Mouse (Mus musculus) gastrocnemius, adult 2 months (tissue): ENCODE data around the gene Neu3. TPM values are rescaled to one million over a fixed set of nuclear protein-coding genes. Genes with fewer than 3 reads are reported as not detected.

Source experiments
- DNase-seq: peaks from one replicate; pipeline ENCODE4 v3.0.0; 2022
- H3K27ac ChIP-seq: fragments of 200-600 bp; 2 replicates; pipeline ENCODE4 v1.8.1; 2022; ENCODE audit warnings: mild to moderate bottlenecking
- H3K4me3 ChIP-seq: fragments of 200-600 bp; 2 replicates; pipeline ENCODE4 v1.8.1; 2022; ENCODE audit warnings: mild to moderate bottlenecking, moderate library complexity
- CTCF ChIP-seq: fragments of 200-600 bp; IDR thresholded peaks from 2 replicates; pipeline ENCODE4 v1.8.1; 2022; ENCODE audit warnings: antibody characterized with exemption, mild to moderate bottlenecking, moderate library complexity
- intact Hi-C: fragments of 180-260 bp; cut with DNase I; formaldehyde crosslinking; loops from one replicate; pipeline ENCODE4 v1.15.1; 2025
- total RNA-seq, 2 experiments: library from RNA; stranded (reverse); gene quantifications; 2 replicates each; pipeline ENCODE4 v1.2.3; 2021

The Neu3 gene
- total RNA-seq, 2 experiments from 2014 or later = 2.1 to 3.4 TPM

DNA sequence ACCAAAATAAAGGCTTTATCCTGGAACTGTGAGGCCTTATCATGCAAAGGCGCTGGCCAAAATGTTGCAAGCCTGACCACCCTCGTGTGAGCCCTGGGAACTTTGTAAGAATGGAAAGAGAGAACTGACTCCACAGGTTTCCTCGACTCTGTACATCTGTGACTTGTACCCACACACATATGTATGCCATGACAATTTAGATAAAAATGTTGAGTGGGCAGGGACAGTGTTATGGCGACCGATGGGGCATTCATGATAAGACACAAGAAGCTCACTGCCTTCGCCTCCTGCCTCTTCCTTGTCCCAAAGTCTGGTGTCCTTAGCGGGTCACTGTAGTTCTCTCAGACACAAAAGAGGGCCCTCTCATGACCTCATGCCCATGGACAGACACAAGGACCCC is 29.1 kb downstream of the Neu3 start:
- H3K27ac ChIP-seq = no peak overlapping the region
- no peak for TF ChIP-seq CTCF
- no peak overlapping the region for H3K4me3 ChIP-seq
- no peak for DNase-seq
- intact Hi-C loops = loop anchor here (2.0 to 5.0 kb wide), 3 partner anchors 87 to 297 kb away; partner anchors contain the start of gene Slco2b1

DNA sequence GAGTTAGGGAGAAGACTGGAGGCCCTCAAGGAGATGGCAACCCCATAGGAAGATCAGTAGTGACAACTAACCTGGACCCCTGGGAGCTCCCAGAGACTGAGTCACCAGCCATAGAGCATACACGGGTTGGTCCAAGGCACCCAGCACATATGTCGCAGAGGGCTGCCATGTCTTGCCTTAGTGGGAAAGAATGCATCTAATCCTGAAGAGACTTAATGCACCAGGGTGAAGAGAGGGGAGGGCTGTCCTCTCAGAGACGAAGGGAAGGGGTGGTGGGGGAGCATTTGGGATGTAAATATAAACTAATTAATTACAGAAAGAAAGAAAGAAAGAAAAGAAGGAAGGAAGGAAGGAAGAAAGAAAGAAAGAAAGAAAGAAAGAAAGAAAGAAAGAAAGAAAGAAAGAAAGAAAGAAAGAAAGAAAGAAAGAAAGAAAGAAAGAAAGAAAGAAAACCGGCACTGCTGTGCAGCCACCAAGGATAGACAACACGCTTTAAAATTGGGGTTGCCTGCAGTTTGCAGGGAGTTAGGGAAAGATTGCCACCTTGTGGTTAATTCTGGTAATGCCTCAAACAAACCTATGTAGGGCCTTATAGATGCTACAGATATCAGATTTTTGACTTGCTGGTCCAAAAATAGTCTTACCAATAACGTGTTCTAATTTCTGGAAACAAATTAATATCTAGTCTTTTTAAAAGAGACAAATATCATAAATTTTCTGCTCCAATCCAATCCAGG is 30.1 kb downstream of the Neu3 start:
- intact Hi-C loops = loop anchor here (1.0 to 5.0 kb wide), 4 partner anchors 86 to 296 kb away; partner anchors contain the start of gene Slco2b1

DNA sequence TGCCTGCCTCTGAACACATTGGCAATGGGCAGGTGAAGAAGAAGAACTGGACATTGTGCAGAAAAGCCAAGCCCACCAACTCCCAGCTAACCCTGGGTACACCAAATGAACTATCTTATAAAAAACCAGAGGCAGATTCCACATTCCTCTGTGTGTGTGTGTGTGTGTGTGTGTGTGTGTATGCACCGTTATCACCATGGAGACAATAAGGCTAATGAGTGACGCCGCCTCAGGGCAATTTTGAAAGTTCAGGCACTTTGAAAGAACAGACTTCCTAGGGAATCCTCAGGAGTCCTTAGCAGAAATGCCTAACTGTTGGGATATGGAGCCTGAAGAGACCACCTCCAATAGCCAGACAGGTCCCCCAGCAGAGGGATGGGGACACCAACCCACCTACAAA is 31.0 kb downstream of the Neu3 start:
- Histone ChIP-seq H3K4me3 (no peak overlapping the region), H3K27ac (no peak overlapping the region)
- no peak for DNase-seq
- intact Hi-C loops = loop anchor here (5.0 kb wide), 2 partner anchors 85 to 295 kb away; partner anchors contain the start of gene Slco2b1
- no peak for TF ChIP-seq CTCF

More for the DNA sequence above, 30.1 kb downstream of the Neu3 start:
- no peak overlapping the region for H3K27ac ChIP-seq
- DNase-seq = peak; percentile 34
- peak; percentile 82 for TF ChIP-seq CTCF
- H3K4me3 ChIP-seq = no peak overlapping the region

DNA sequence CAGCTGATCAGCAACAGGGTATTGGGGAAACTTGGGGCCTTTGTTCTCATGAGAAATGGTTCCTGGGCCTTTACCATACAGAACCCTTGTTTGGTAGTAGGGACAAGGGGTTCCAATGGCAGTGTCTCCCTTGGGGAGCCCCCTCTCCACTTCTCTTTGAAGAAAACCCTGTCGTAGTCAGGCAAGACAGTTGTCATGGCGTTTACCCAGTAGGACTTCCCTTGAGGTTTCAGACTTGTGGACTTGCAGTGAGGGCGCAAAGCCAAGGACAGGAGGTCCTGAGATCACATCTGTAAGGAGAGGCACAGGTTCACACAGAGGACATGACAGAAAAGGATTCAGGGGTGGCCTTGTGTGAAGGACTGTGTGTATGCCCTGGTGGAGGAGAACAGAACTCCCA is 31.7 kb downstream of the Neu3 start:
- H3K27ac ChIP-seq = no peak overlapping the region
- no peak overlapping the region for H3K4me3 ChIP-seq
- no peak for TF ChIP-seq CTCF
- intact Hi-C loops = loop anchor here (5.0 kb wide), 2 partner anchors 84 to 294 kb away; partner anchors contain the start of gene Slco2b1
- DNase-seq = peak; percentile 19

DNA sequence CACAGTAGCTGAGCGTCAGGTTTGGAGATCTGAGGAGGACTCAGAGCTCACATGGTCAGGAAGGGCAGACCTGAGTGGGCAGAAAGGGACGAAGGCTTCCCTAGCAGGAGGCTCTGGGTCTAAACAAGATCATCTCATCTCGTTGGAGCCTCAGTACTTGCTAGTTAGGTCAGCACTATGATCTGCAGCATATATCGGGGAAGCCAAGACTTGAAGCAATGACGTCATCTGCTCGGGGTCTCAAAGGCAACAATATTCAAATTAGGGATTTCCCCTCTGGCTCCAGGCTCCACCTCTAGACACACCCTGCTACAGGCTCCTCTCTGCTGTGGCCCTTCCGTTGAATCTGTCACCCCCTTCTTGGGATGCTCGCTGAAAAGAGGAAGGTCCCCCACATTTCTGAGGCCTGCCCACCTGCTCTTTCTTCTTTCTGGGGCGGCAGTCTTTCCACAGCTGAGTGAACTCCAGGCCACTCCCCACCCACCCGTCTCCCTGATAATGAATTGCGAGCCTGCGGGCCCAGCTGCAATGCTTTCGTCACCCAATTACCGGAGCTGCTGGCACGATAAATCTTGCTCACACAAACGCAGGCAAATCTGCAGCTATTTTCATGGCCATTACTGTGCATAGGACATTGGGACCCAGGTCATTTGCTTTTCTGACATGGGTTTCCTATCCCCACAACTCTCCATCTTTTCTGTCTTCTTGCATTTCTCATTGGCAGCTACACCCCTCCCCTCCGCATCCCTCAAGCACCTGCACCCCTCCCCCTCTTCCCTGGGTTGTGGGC is 32.8 kb downstream of the Neu3 start:
- intact Hi-C loops = loop anchor here (5.0 kb wide), 2 partner anchors 83 to 293 kb away; partner anchors contain the start of gene Slco2b1
- Histone ChIP-seq H3K27ac (no peak overlapping the region), H3K4me3 (no peak overlapping the region)
- DNase-seq = peak; percentile 41
- no peak for TF ChIP-seq CTCF

DNA sequence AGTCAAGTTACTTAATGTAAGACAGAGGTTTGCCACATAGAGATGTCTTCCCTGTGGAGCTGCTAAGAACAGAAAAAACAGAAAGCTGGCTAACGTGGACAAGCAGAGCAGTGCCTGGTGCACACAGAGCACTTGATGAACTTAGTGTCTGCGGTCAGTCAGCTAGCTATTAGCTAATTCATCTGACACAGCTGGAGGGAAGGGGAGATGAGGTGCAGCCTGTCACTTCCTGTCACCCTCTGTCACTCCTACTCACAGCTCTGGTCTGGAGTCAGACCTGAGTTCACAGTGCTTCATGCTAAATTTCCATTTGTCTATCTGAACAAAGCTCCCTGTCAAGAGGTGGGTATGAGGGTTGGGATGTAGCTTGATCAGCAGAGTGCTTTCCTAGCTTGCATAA is 34.1 kb downstream of the Neu3 start:
- H3K4me3 ChIP-seq = no peak overlapping the region
- DNase-seq = no peak
- intact Hi-C loops = no loop called here
- no peak for TF ChIP-seq CTCF
- no peak overlapping the region for H3K27ac ChIP-seq

DNA sequence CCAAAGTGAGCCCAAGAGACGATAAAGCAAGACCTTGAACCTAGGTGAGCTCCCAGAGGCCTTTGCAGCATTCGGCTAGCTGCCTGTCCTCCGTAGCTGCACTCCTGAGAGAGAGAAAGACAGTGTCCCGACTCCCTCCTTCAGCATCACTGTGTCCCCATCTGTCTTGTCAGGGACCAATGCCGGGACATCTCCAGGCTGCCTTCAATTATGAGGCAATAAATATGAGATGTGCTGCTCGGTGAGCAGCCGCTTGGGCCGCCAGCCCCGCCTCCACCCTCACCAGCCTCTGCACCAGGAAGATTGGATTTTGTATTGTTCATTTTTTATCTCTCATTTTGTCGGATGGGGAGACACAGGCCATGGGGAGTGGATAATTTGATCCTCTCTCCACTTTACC is 37.4 kb downstream of the Neu3 start:
- intact Hi-C loops = no loop called here
- no peak overlapping the region for H3K27ac ChIP-seq
- TF ChIP-seq CTCF = no peak
- H3K4me3 ChIP-seq = no peak overlapping the region
- no peak for DNase-seq

DNA sequence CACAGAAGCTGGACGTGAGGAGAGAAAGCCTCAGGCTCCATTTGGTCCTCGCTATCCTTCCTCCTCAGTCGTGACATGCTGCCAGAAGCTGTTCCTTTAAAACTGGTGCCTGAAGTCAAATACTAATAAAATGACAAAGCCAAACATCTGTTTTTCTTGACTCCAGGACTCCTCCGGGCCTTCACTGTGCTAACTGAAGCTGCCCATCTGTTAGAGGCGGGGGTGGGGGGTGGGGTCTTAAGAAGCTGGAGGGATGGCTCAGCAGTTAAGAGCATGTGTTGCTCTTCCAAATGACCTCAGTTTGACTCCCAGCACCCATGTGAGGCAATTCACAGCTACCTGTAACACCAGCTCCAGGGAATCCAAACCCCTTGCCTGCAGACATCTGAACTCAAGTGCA is 39.7 kb downstream of the Neu3 start:
- DNase-seq = peak; percentile 28
- intact Hi-C loops = no loop called here
- Histone ChIP-seq H3K27ac (no peak overlapping the region), H3K4me3 (no peak overlapping the region)
- no peak for TF ChIP-seq CTCF

DNA sequence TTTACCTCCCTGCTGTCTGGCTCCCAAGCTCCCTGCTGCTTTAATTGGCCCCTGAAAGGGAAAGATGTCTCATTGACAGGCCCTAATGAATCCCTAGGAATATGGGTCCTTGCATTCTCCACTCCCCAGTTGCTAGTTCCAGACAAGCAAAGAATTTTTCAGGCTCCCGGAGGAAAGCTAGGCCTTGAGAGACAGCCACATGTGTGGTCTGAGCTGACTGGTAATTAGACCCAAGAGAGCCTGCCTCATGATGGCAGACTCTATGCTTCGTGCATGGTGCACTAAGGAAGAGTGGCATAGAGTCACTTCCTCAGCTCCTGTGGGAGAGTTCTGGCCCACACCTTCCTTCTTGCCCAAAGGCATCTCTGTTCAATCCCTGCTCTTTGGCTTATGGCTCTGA is 40.3 kb downstream of the Neu3 start:
- DNase-seq = no peak
- intact Hi-C loops = no loop called here
- no peak for TF ChIP-seq CTCF
- no peak overlapping the region for H3K4me3 ChIP-seq
- no peak overlapping the region for H3K27ac ChIP-seq

DNA sequence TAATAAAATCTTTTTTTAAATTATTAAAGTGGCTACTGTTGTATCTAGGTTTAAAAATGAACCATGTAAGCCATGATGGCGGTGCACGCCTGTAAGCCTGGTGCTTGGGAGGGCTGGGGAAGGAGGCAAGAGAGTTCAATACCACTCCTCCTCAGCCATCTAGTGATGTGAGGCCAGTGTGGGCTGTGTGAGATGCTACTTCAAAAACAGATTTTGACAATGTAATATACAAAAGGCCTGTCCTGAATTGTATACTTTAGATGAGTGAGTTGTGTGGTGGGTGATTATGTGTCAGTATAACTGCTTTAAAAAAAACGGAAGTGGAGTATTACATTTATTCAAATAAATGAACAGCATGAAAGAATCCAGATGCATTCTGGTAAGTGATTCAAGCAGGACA is 41.4 kb downstream of the Neu3 start:
- Histone ChIP-seq H3K27ac (no peak overlapping the region), H3K4me3 (no peak overlapping the region)
- intact Hi-C loops = no loop called here
- no peak for DNase-seq
- TF ChIP-seq CTCF = no peak

DNA sequence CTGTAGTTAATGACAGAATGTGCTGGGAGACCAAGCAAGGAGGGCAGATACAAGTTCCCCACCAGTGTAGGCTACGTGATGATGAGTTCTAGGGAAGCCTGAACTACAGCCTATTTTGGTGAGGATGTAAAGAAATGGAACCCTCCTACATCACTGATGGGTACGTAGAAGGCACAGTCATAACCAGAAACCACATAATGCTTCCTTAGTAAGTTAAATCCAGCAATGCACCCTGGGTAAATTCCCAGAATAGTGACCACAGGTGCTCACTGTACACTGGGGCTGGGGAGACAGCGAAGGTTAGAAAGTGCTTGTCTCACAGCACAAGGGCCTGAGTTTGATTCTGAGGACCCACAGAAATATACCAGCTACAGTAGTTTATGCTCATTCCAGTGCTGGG is 42.7 kb downstream of the Neu3 start:
- intact Hi-C loops = no loop called here
- no peak for DNase-seq
- no peak for TF ChIP-seq CTCF
- Histone ChIP-seq H3K4me3 (no peak overlapping the region), H3K27ac (no peak overlapping the region)

DNA sequence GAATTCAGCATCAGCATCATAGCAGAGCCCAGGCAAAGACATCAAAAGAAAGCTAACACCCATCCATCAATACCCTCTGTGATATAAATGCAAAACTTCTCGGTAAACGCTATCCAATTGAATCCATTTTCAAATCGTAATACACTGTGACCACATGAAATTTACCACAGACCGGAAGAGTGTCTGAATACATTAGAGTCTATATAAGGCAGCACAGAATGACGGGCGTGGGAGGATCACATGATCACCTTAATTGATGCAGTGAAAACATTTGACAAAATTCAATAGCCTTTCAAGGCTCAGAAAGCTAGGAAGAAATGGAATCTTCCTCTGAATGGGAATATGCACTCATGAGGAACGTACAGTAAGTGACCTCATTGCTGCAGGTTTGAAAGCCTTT is 44.8 kb downstream of the Neu3 start:
- Histone ChIP-seq H3K27ac (no peak overlapping the region), H3K4me3 (no peak overlapping the region)
- intact Hi-C loops = no loop called here
- TF ChIP-seq CTCF = no peak
- no peak for DNase-seq

DNA sequence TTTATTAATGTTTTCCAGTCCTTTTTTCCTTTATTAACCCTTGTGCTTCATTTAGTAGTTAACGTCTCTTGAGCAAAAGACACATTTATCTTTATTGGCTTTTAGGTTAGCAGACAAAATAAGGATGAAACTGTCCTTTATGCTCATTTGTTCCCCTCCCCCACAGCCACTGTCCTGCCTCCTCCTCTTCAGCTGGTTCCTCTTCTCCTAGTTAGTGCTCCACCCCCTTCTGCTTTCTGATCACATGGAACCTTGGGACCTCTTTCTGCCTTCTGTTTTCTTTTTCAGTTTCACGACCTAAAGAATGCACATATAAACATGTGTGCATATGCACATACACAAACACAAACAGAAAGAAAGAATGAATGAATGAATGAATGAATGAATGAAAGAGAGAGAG is 46.3 kb downstream of the Neu3 start:
- intact Hi-C loops = no loop called here
- no peak for TF ChIP-seq CTCF
- no peak for DNase-seq
- H3K27ac ChIP-seq = no peak overlapping the region
- no peak overlapping the region for H3K4me3 ChIP-seq

DNA sequence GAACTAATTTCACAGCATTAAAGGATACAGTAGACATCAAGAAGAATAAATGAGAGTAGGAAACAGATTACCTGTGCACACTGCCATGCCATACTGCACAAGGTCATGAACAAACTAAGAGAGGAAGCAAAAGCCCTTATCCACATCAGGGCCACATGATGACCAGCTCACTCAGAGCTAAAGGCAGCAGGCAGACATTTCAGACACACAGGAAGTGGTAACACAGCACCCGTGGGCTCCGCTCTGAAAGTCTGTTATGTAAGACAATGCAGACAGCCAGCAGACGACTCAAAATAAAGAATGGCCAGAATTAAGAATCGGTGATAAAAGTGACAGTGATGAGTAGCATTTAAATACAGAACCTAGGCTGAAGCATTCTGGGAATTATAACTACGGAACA is 46.8 kb downstream of the Neu3 start:
- intact Hi-C loops = no loop called here
- DNase-seq = no peak
- H3K4me3 ChIP-seq = no peak overlapping the region
- no peak overlapping the region for H3K27ac ChIP-seq
- TF ChIP-seq CTCF = no peak
